Mouse (Mus musculus) forebrain, embryonic 14.5 days (tissue): Measurements from ENCODE around the gene Sash1. TPM values are rescaled to one million over a fixed set of nuclear protein-coding genes. Genes with fewer than 3 reads are reported as not detected.

Experiments
- ATAC-seq: fragments of 200-750 bp; cut with Nextera tagmentation; 2 replicates; pipeline ENCODE4 v1.8.0; 2017; ENCODE audit warnings: mild to moderate bottlenecking, moderate library complexity
- DNase-seq: peaks from one replicate; pipeline ENCODE4 v3.0.0-alpha.2; 2015; ENCODE audit warnings: low spot score
- H3K27ac ChIP-seq: fragments of 300-500 bp; sonication (generic); 2 replicates; pipeline ENCODE4 v1.5.1; 2014; ENCODE audit warnings: low read depth, mild to moderate bottlenecking, control low read depth, low read length, moderate library complexity
- H3K27me3 ChIP-seq: fragments of 300-500 bp; sonication (generic); replicated peaks from 2 replicates; pipeline ENCODE4 v1.6.1; 2014; ENCODE audit warnings: low read length, control low read depth, mixed read lengths; ENCODE audit not compliant: control insufficient read depth, insufficient read depth
- H3K36me3 ChIP-seq: fragments of 300-500 bp; sonication (generic); 2 replicates; pipeline ENCODE4 v1.6.1; 2014; ENCODE audit warnings: low read length, control low read depth; ENCODE audit not compliant: control insufficient read depth, insufficient read depth
- H3K4me1 ChIP-seq: fragments of 300-500 bp; sonication (generic); 2 replicates; pipeline ENCODE4 v1.6.1; 2014; ENCODE audit warnings: antibody characterized with exemption, low read length, control low read depth; ENCODE audit not compliant: control insufficient read depth, insufficient read depth
- H3K4me2 ChIP-seq: fragments of 300-500 bp; sonication (generic); 2 replicates; pipeline ENCODE4 v1.6.1; 2014; ENCODE audit warnings: mild to moderate bottlenecking, control low read depth, low read length
- H3K4me3 ChIP-seq: fragments of 300-500 bp; sonication (generic); 2 replicates; pipeline ENCODE4 v1.5.1; 2014; ENCODE audit warnings: low read depth, low read length, control low read depth
- H3K9ac ChIP-seq: fragments of 300-500 bp; sonication (generic); 2 replicates; pipeline ENCODE4 v1.6.1; 2014; ENCODE audit warnings: mild to moderate bottlenecking, low read length, control low read depth, moderate library complexity
- H3K9me3 ChIP-seq: fragments of 300-500 bp; sonication (generic); replicated peaks from 2 replicates; pipeline ENCODE4 v1.6.1; 2016; ENCODE audit warnings: low read length, control low read depth, mixed read lengths; ENCODE audit not compliant: control insufficient read depth
- WGBS: fragments of 180-500 bp; shearing (Covaris S2); extraction: QIAGEN DNeasy Blood & Tissue Kit; methylation state at CpG from one replicate; pipeline ENCODE4 v1.1.7; 2014; 5-methylcytosine and 5-hydroxymethylcytosine counted together
- polyA plus RNA-seq: library from polyadenylated mRNA; unstranded; fragments of >200 nt; fragmentation: Nextera tagmentation; extraction: Ambion mirVana; gene quantifications from 2 replicates; pipeline ENCODE4 v1.2.1, GENCODE M21; 2014

The Sash1 gene
- polyA plus RNA-seq, 1 experiment from 2014 or later: 1.9 TPM

- Histone ChIP-seq H3K27me3 (no peaks in the 10 kb centered on the region), H3K4me3 (no peak overlapping the region), H3K36me3 (no peaks in the 10 kb centered on the region), H3K27ac (no peak overlapping the region), H3K9ac (no peak overlapping the region), H3K4me1 (peaks cover 13% of the 10 kb centered on the region), H3K9me3 (no peaks in the 10 kb centered on the region), H3K4me2 (no peak overlapping the region)
- ATAC-seq (no peak), DNase-seq (no peak)
- WGBS: 88% methylated on average over 3 of the region's 3 CpGs
Measured at GRCm38 (mm10) chr10:8753377-8753776, 132.5 kb downstream of the Sash1 start.

GRCm38 (mm10) chr10:8752436-8752835 lies 133.4 kb downstream of the Sash1 start:
- DNase-seq: peak; percentile 28
- H3K4me3 ChIP-seq: no peak overlapping the region
- H3K9me3 ChIP-seq: no peaks in the 10 kb centered on the region
- H3K4me1 ChIP-seq: peaks cover 5% of the 10 kb centered on the region; the same call in 1 of the 2 replicates
- no peak overlapping the region; the same call in 1 of the 2 replicates for H3K27ac ChIP-seq
- no peak overlapping the region for H3K4me2 ChIP-seq
- no peaks in the 10 kb centered on the region for H3K27me3 ChIP-seq
- WGBS: 63% methylated on average over 7 of the region's 7 CpGs
- H3K36me3 ChIP-seq: no peaks in the 10 kb centered on the region
- ATAC-seq: no peak
- H3K9ac ChIP-seq: no peak overlapping the region

GRCm38 (mm10) chr10:8749537-8749936 lies 136.3 kb downstream of the Sash1 start:
- Histone ChIP-seq H3K4me1 (no peaks in the 10 kb centered on the region), H3K36me3 (no peaks in the 10 kb centered on the region; the same call in 1 of the 2 replicates), H3K27me3 (no peaks in the 10 kb centered on the region), H3K4me2 (no peak overlapping the region), H3K4me3 (no peak overlapping the region), H3K9ac (no peak overlapping the region), H3K27ac (0 out of 2 replicates have a peak overlapping the region, but pooled peaks have one; percentile 21), H3K9me3 (no peaks in the 10 kb centered on the region)
- peak; percentile 49; the same call in 1 of the 2 replicates for ATAC-seq
- WGBS: 11% methylated on average over 11 of the region's 11 CpGs
- peak; percentile 55 for DNase-seq

GRCm38 (mm10) chr10:8747450-8748212 lies 138.2 kb downstream of the Sash1 start:
- 73% methylated on average over 21 of the region's 21 CpGs for whole genome bisulfite sequencing
- H3K36me3 ChIP-seq: no peaks in the 10 kb centered on the region; the same call in 1 of the 2 replicates
- no peaks in the 10 kb centered on the region for H3K4me1 ChIP-seq
- no peak overlapping the region for H3K9ac ChIP-seq
- H3K4me3 ChIP-seq: no peak overlapping the region
- DNase-seq: no peak
- no peak for ATAC-seq
- no peaks in the 10 kb centered on the region for H3K9me3 ChIP-seq
- no peaks in the 10 kb centered on the region for H3K27me3 ChIP-seq
- no peak overlapping the region for H3K27ac ChIP-seq
- H3K4me2 ChIP-seq: no peak overlapping the region

GRCm38 (mm10) chr10:8746082-8746696 lies 139.7 kb downstream of the Sash1 start:
- Histone ChIP-seq H3K4me3 (no peak overlapping the region), H3K9me3 (no peaks in the 10 kb centered on the region), H3K27me3 (no peaks in the 10 kb centered on the region), H3K27ac (no peak overlapping the region), H3K36me3 (peaks cover under 1% of the 10 kb centered on the region; the same call in 1 of the 2 replicates), H3K9ac (no peak overlapping the region), H3K4me2 (no peak overlapping the region), H3K4me1 (no peaks in the 10 kb centered on the region)
- no peak for DNase-seq
- no peak for ATAC-seq
- WGBS: 84% methylated on average over 14 of the region's 14 CpGs

- ATAC-seq (peak; percentile 78), DNase-seq (peak; percentile 85)
- WGBS: 43% methylated on average over 2 of the region's 2 CpGs
- Histone ChIP-seq H3K27ac (no peak overlapping the region), H3K27me3 (no peaks in the 10 kb centered on the region), H3K9me3 (no peaks in the 10 kb centered on the region), H3K4me3 (no peak overlapping the region), H3K4me1 (no peaks in the 10 kb centered on the region), H3K4me2 (no peak overlapping the region), H3K9ac (no peak overlapping the region), H3K36me3 (peaks cover 17% of the 10 kb centered on the region)
Measured at GRCm38 (mm10) chr10:8742872-8743271, 143.0 kb downstream of the Sash1 start.

- ATAC-seq (no peak), DNase-seq (no peak)
- H3K9ac ChIP-seq: no peak overlapping the region
- WGBS: 92% methylated on average over 9 of the region's 9 CpGs
- no peaks in the 10 kb centered on the region for H3K27me3 ChIP-seq
- H3K36me3 ChIP-seq: peaks cover 17% of the 10 kb centered on the region
- no peak overlapping the region for H3K4me3 ChIP-seq
- H3K4me1 ChIP-seq: no peaks in the 10 kb centered on the region
- H3K9me3 ChIP-seq: no peaks in the 10 kb centered on the region
- no peak overlapping the region for H3K27ac ChIP-seq
- H3K4me2 ChIP-seq: no peak overlapping the region
Measured at GRCm38 (mm10) chr10:8741505-8741904, 144.4 kb downstream of the Sash1 start.

GRCm38 (mm10) chr10:8740797-8741196 lies 145.1 kb downstream of the Sash1 start:
- H3K9ac ChIP-seq: no peak overlapping the region
- no peak overlapping the region for H3K4me2 ChIP-seq
- H3K9me3 ChIP-seq: no peaks in the 10 kb centered on the region
- 94% methylated on average over 5 of the region's 5 CpGs for WGBS
- H3K27ac ChIP-seq: no peak overlapping the region
- no peak overlapping the region for H3K4me3 ChIP-seq
- no peak for ATAC-seq
- no peaks in the 10 kb centered on the region for H3K27me3 ChIP-seq
- H3K4me1 ChIP-seq: no peaks in the 10 kb centered on the region
- DNase-seq: no peak
- H3K36me3 ChIP-seq: peaks cover 17% of the 10 kb centered on the region
